Mouse (Mus musculus) adrenal gland (tissue): Measurements from ENCODE around the gene Lmbr1.

Experiments
- intact Hi-C: fragments of 180-260 bp; cut with DNase I; formaldehyde crosslinking; loops from one replicate; pipeline ENCODE4 v1.15.1; 2025

The Lmbr1 gene

DNA sequence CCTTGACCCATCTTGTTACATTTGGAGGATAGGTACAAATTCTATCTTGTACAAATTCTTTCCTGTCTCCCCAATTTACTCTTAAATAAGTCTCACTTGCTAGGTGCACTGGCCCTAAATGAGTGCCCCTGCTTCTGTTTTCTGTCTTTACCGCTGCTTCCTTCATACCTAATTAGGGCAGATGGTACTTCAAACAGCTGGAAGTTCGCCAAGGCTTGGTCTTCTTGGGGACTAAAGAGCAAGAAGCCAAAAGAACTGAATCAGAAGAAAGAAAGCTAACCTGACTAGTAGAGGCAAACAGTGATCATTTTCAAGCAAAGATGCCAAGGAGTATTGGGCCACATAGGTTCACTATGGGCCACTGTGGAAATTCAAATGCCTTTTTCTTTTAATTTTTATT, 104.8 kb downstream of the Lmbr1 start:
- intact Hi-C loops: loop anchor here (5.0 to 10.0 kb wide), 3 partner anchors 239 to 821 kb away; partner anchors contain the start of gene Shh

DNA sequence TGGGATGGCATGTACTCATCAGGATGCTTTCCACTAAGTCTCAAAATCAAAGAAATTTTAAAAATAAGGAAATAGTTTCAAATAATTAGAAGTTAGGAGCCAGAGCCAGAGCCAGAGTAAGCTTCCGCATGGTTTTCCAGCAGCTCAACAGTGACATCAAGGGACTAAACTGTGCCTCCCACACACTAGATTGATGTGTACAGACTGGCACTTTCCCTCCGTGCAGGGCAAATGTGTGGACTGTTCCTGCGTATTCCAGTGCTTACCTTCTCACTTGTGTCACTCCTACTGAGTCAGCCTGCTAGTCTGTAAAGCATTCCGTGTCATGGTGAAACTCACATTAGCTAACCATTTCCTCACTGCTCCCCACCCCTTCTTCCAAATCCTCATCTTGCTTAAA, 107.3 kb downstream of the Lmbr1 start:
- intact Hi-C loops: loop anchor here (5.0 to 10.0 kb wide), 3 partner anchors 236 to 819 kb away; partner anchors contain the start of gene Shh

DNA sequence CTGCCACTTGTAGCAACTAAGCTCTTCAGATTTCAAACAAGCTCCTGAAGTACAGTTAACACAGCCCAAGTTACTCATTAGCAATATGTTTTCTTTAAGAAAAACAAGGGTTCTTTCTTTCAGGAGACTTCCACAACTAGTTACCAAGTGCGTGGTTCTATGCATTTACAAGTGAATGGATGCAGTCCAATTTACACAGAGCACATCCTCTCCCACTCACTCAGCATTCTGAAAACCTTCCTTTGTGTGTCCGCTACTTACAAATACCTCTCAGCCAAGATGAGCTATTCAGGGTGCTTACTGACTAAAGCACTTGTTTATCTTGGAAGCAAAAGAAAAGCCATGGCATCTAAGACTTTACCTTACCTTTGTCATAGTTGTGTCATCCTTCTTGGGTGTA, 124.3 kb downstream of the Lmbr1 start:
- intact Hi-C loops: no loop called here

DNA sequence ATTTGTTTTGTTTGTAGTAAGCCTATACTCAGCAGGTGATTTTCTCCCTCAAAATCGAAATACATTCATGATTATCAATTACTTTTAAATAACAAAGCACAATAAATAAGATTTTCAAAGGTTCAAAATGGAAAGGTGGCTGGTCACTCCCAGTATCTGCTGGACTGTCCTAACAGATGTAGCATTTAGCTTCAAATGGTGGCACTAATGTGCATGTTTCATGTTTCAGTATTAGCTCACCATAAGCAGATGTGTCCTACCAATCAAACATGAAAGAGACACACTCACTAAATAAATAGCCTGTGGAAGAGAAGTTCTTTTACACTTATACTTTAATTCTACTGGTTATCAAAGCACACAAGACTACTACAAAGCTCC, 126.7 kb downstream of the Lmbr1 start:
- intact Hi-C loops: no loop called here

DNA sequence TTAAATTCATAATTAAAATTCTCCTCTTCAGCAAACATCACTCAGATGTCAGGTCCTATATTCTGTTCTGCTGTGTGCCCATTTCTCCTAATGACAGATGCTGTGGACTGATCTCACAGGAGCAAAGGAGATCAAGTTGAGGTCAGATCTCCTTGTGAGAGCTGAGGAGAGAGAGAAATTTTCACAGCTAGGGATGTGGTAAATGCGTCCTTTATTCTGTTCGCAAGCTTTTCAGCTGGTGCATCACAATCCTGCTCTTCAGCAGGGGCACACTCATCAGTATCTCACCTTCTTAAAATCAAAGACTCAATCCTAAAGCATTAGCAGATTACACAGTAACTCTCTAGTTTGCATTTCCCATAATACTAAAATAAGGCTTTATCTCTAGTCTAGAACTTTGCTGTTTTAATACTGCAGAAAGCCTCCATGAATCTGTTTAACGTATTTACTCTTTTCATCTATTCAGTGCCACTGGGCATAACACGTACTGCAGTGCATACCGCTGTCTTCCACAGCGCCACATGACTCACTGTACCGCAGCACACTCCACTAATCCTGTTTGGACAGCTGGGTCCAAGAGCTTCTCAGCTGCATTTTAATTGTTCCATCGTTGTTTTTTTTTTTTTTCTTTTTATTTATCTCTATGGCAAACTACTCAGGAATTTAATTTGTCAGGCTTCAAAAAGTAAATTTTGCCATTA, 127.2 kb downstream of the Lmbr1 start:
- intact Hi-C loops: no loop called here

DNA sequence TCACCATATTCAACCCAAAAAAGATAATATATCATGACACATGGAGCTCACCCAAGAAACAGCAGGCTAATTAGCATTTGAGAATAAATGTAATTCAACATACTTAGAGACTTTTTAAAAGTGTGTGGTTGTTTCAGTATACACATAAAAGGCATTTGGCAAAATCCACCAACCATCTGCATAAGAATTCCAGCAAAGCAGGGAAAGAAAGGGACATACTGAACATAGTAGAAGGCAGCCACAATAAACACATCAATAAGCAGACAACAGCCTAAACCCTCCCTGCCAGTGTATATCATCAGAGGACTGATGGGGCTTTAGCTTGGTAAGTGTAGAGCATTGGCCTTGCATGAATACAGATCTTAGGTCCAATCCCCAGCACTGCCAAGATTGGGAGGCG, 133.4 kb downstream of the Lmbr1 start:
- intact Hi-C loops: no loop called here

DNA sequence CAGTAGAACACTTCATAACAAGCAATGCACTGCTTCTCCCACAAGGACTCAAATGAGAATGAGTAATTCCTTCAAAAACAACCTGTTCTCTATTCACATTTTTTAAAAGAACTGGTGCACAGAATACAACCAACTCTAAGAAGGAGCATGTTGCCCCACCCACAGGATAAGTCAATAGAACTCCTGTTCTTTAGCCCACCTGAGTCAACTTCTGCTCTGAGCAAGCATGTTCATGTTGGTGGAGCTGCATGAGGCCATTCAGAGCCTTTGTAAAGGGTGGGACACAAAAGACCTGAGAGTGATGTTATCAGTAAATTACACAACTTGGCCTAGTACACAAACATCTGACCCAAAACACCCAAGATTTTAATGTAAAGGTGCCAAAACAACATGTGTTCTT, 139.8 kb downstream of the Lmbr1 start:
- intact Hi-C loops: no loop called here

DNA sequence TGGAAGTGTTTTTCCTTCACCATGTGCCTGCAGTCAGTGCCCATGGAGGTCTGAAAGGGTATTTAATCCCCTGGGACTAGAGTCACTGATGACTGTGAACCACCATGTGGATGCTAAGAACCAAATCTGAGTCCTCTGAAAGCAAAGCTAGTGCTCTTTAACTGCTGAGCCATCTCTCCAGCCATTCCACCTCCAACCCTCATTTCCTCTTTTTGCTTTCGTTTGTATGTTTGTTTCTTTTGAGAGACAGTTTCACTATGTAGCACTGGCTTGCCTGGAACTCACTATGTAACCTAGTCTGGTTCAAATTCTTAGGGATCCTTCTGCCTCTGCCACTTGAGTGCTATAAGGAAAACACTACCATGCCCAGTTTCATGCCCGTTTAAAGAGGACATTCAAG, 147.7 kb downstream of the Lmbr1 start:
- intact Hi-C loops: no loop called here

DNA sequence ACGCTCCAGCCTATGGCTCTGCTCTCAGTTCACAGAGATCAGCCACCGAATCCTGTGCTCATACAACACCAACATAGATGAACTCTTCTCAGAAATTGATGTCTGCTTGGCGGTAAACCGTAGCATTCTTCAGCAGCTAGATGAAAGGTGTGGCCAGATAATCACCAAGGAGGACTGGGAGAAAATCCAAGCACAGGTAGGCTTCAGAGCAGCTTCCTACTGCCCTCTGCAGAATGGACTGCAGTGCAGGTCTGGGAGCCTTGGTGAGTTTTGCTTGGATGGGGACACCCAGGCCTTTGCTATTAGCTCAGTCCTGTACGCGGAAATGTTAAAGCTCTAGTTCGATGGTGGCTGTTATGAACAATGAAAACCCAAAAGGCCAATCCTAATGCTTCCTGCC, 154.1 kb downstream of the Lmbr1 start:
- intact Hi-C loops: no loop called here

DNA sequence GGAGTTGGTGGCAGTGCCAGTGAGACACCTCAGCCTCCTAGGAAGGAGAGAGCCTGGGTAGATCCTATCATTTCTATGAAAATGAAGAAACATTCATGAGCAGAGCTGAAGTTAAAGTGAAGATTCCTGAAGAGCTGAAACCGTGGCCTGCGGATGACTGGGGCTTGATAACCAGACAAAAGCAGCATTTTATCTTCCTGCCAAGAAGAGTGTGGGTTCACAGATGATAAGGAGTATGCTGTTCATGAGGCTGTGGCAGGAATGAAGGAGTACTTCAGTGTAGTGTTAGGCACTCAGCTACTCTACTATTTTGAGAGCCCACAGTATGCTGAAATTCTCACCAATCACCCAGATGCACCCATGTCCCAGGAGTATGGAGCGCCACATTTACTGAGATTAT, 160.2 kb downstream of the Lmbr1 start:
- intact Hi-C loops: no loop called here

DNA sequence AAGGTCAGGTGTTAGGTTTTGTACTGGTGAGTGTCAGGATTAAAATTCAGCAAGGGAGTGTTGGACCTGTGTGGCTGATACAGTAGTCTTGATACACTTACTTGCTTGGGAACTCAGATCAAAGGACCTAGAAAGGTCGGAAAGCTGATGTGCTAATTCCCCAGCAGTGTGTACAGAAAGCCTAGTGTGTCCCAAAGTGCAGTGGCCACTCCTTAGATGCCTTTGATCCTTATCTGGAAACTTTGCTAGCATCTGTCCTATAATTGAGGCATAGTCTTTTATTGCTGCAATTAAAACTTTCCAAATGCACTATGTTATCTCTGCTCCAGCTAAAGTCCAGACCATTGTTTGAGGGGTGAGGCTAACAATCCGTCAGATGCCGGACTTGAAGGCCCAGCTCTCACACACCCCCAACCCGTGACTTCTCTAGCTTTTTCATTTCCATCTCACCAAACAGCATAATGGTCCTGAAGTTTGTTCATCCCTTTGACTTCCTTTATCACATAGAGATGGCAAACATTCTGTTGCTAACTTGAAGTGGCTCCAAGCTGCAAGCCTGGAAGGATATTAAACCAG, 166.1 kb downstream of the Lmbr1 start:
- intact Hi-C loops: no loop called here

DNA sequence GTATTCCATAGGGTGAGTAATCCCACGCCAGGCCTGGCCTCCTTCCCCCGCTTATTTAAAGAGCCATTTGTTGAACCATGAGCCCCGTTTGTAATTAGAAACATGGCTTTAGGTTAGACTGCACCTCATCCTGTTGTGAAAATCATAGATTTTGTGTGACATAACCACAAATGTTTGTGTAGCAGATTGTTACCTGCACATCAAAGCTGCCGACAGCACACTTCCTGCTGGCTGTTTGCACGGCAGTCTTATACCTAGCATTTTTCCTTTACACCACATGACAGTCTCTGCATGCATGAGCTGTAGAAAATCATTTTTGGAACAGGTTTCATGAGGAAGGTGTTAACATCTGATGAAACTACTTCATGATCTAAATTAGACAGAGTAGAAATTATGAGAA, 172.5 kb downstream of the Lmbr1 start:
- intact Hi-C loops: no loop called here

DNA sequence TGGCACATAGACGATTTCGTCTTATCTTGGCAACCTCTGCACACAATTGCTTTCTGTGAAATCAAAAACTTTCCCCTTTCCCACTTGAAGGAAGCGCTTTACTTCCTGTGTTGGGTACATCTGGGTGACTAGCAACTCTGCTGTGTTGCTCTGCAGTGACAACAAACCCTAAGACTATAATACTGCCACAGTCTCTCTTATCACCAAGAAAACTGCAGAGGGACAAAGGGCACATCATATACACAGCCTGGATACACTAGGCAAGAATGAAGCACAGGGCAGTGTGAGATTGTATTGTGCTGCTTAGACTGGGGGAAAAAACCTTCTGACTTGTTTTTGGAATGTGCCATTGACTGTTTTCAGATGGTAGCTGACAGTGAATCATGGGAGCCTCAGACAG, 178.3 kb downstream of the Lmbr1 start:
- intact Hi-C loops: no loop called here

DNA sequence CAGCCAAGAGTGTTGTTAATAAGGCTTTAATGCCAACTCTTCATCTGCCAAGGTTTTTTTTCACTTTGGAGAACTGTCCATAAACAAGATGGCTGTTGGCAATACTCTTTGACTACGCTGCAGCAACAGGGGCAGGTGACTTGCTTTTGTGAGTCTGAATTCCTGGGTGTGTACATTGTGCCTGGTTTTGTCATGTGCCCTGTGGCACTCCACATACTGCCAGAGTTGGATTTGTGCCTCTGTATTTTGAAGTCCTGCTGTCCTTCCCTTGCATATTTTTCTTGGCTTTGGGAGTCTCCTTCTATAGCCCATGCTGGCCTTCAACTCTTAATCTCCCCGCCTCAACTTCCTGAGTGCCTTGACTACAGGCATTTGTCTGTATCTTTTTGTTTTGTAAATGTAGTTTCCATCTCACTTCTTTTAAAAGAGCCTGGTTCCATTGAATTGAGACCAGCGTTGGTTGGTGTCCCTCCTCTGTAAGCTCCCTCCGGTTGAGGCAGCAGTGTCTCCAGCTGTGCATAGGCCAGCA, 179.2 kb downstream of the Lmbr1 start:
- intact Hi-C loops: no loop called here

DNA sequence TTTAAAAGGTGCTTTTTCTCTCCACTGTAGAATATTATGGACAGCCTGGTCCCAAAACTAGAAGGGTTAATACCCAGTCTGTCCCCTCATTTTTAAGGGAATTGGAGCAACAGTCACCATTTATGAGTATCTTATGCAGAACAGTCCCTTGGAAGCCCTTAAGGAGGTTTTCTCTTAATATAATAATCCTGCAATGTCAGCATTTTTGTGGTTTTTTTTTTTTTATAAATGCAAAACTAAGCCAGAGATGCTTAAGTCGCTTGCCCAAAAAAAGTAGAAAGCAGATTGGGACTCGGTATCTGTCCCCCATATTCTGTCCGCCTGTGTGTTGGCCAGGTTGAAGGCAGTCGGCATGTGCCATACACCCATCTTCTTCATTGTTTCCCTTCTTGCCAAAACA, 181.0 kb downstream of the Lmbr1 start:
- intact Hi-C loops: no loop called here

DNA sequence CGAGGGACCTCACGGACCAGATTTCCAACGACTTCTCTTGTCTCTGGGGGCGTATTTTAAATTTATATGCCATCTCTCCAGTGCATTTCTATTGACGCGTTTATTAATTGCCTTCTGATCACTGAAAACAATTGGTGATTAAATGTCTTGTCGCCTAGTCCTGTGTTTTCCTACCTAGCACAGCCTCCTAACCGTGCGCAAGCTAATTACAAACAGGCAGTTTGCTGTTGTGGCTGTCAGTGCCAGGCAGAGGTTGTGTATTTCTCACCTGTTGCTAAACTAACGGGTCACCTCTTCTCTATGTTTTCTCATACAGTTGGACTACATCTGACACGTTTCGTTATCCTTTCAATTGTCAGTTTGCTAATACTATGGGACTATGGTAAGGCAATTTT, 181.9 kb downstream of the Lmbr1 start:
- intact Hi-C loops: no loop called here

DNA sequence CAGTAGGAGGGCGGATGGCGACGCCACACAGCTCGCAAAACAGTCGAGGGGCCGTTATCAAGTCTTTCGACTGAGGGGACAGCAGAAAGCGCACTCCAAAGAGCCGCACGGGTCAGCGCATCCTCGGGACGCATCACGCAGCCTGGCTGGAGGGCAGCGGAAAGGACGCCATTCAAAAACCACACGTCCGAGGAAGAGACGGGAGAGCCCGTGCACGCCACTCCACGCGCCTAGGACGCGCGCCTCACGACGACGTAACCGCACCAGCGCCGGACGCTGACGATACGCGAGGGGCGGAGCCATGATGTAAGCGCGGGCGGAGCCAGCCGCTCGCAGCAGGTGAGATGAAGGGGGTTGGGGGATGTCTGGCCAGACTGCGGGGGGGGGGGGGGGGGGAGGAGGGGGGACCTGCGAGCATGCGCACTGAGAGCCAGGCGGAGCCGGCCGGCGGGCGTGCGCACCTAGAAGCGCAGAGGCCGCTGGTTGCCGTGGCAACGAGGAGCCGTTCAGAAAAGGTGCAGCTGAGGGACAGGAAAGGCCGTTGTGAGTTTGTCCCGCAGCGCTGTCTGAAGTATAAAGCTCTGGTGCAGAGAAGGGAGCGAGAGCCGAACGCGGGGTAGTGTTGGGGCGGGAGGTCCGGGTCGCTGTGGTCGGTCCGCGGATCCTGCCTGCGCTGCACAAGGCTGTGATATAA, 182.5 kb downstream of the Lmbr1 start, which contains the start of gene Rnf32:
TSS of gene Rnf32 (plus strand) at position 423 of the 694 bp plus-strand sequence.
- intact Hi-C loops: no loop called here

DNA sequence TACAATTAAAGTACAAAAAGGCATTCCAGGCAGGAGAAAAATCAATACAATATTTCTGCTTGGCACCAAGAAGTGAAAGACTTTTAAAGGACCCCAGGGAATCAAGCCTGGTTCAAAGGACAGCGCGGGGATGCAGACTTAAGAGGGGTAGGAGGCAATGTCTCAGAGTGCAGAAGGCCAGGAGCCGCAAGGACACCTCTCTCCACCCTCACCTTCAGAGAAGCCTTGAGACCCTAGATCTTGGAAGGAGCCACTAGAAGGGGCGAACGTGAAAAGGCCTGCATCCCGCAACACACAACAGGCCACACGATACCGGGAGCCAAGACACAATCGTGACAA, 183.0 kb downstream of the Lmbr1 start:
- intact Hi-C loops: no loop called here

DNA sequence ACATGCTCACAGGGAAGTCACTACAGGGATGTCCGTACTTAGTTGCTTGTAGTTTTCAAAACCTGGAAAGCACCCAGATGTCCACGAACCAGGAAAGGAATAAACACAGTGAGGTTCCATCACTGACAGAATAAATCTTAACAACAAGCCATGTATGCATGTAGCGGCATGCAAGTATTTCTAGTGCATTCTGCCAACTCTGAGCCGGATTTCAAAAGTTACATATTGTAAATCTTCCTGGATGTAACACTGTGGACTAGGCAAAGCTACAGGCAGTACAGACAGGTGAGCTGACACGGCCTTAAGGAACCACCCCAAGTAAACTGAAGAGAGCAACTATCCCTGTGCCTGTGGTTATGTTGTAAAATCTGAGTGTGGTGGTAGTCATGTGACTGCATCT, 191.4 kb downstream of the Lmbr1 start:
- intact Hi-C loops: no loop called here
